Mouse (Mus musculus) spleen, postnatal 4 days (tissue): ENCODE data around the gene Ninj1.

ENCODE experiments used
- DNase-seq, 2 experiments: peaks; one replicate each; pipeline ENCODE4 v3.0.0; 2022; ENCODE audit warnings: low spot score in 2 of 2

Gene Ninj1

GRCm38 (mm10) chr13:49171729-49172128 lies 15.6 kb upstream of the Ninj1 start:
- DNase-seq = no peak

GRCm38 (mm10) chr13:49172335-49172734 lies 14.9 kb upstream of the Ninj1 start:
- no peak for DNase-seq

- peak; percentile 77 to 92 for DNase-seq
These were observed 14.2 kb upstream of the Ninj1 start for GRCm38 (mm10) chr13:49172971-49173596.

GRCm38 (mm10) chr13:49175509-49175908 lies 11.8 kb upstream of the Ninj1 start:
- no peak for DNase-seq

GRCm38 (mm10) chr13:49178839-49179585 lies 8.3 kb upstream of the Ninj1 start:
- DNase-seq = no peak

GRCm38 (mm10) chr13:49180274-49180673 lies 7.0 kb upstream of the Ninj1 start:
- DNase-seq = no peak

- DNase-seq = no peak
These were observed 6.6 kb upstream of the Ninj1 start for GRCm38 (mm10) chr13:49180691-49181090.

GRCm38 (mm10) chr13:49181411-49181984 lies 5.8 kb upstream of the Ninj1 start:
- no peak for DNase-seq

GRCm38 (mm10) chr13:49183161-49183560 lies 4.1 kb upstream of the Ninj1 start:
- DNase-seq = no peak

GRCm38 (mm10) chr13:49183646-49184045 lies 3.6 kb upstream of the Ninj1 start:
- DNase-seq = no peak

GRCm38 (mm10) chr13:49186798-49187287 lies 442 bp upstream of the Ninj1 start:
- DNase-seq = no peak

- no peak for DNase-seq
These were observed 1.1 kb downstream of the Ninj1 start for GRCm38 (mm10) chr13:49188219-49188965.

GRCm38 (mm10) chr13:49188966-49189360 lies 1.7 kb downstream of the Ninj1 start:
- no peak for DNase-seq

- no peak for DNase-seq
These were observed 2.9 kb downstream of the Ninj1 start for GRCm38 (mm10) chr13:49189970-49190870.

- no peak for DNase-seq
These were observed 3.8 kb downstream of the Ninj1 start for GRCm38 (mm10) chr13:49190876-49191672.

- DNase-seq = no peak
These were observed 4.4 kb downstream of the Ninj1 start for GRCm38 (mm10) chr13:49191673-49192035.

- no peak for DNase-seq
These were observed 5.0 kb downstream of the Ninj1 start for GRCm38 (mm10) chr13:49192156-49192855.

- DNase-seq = no peak
These were observed 6.4 kb downstream of the Ninj1 start for GRCm38 (mm10) chr13:49193650-49194049.

GRCm38 (mm10) chr13:49194811-49195210 lies 7.5 kb downstream of the Ninj1 start:
- no peak for DNase-seq

- no peak for DNase-seq
These were observed 8.4 kb downstream of the Ninj1 start for GRCm38 (mm10) chr13:49195651-49196050.
